Mouse (Mus musculus) limb, embryonic 12.5 days (tissue): ENCODE measurements at regions not wholly inside any gene's neighbourhood (a gene's known extent, or its start where the extent isn't known, plus 50 kb on each side); places are given as distances from the start of the nearest gene placed in this dataset.

Experiments used
- ATAC-seq: fragments of 200-750 bp; cut with Nextera tagmentation; 2 replicates; pipeline ENCODE4 v1.8.0; 2017; ENCODE audit warnings: low read depth, moderate TSS enrichment; ENCODE audit not compliant: insufficient number of reproducible peaks, insufficient read depth, low FRiP score, low TSS enrichment
- H3K27ac ChIP-seq: fragments of 300-500 bp; sonication (generic); 2 replicates; pipeline ENCODE4 v1.5.1; 2016; ENCODE audit warnings: mild to moderate bottlenecking, moderate library complexity
- H3K27me3 ChIP-seq: fragments of 300-500 bp; sonication (generic); 2 replicates; pipeline ENCODE4 v1.6.1; 2016; ENCODE audit warnings: mild to moderate bottlenecking, moderate library complexity
- H3K36me3 ChIP-seq: fragments of 300-500 bp; sonication (generic); 2 replicates; pipeline ENCODE4 v1.6.1; 2016; ENCODE audit warnings: mild to moderate bottlenecking, moderate library complexity
- H3K4me1 ChIP-seq: fragments of 300-500 bp; sonication (generic); replicated peaks from 2 replicates; pipeline ENCODE4 v1.6.1; 2016
- H3K4me2 ChIP-seq: fragments of 300-500 bp; sonication (generic); 2 replicates; pipeline ENCODE4 v1.6.1; 2016; ENCODE audit warnings: mild to moderate bottlenecking, moderate library complexity
- H3K4me3 ChIP-seq: fragments of 300-500 bp; sonication (generic); replicated peaks from 2 replicates; pipeline ENCODE4 v1.5.1; 2016; ENCODE audit warnings: mild to moderate bottlenecking
- H3K9ac ChIP-seq: fragments of 300-500 bp; sonication (generic); replicated peaks from 2 replicates; pipeline ENCODE4 v1.6.1; 2016; ENCODE audit warnings: mild to moderate bottlenecking, moderate library complexity
- H3K9me3 ChIP-seq: fragments of 300-500 bp; sonication (generic); 2 replicates; pipeline ENCODE4 v1.6.1; 2016; ENCODE audit warnings: mild to moderate bottlenecking, moderate library complexity
- WGBS: fragments of 180-500 bp; shearing (Covaris S2); methylation state at CpG from one replicate; pipeline ENCODE4 v1.1.7; 2016; 5-methylcytosine and 5-hydroxymethylcytosine counted together

- no peaks in the 10 kb centered on the region for H3K9me3 ChIP-seq
- H3K9ac ChIP-seq, result no peak overlapping the region
- WGBS, result 62% methylated on average over 2 of the region's 2 CpGs
- H3K27ac ChIP-seq, result no peak overlapping the region
- ATAC-seq, result no peak
- H3K36me3 ChIP-seq, result no peaks in the 10 kb centered on the region
- H3K27me3 ChIP-seq, result no peaks in the 10 kb centered on the region
- H3K4me1 ChIP-seq, result peaks cover 6% of the 10 kb centered on the region; the same call in 1 of the 2 replicates
- H3K4me3 ChIP-seq, result no peak overlapping the region
- no peak overlapping the region for H3K4me2 ChIP-seq
These were observed 131.1 kb downstream of the Otol1 start for GRCm38 (mm10) chr3:70138488-70138887.

GRCm38 (mm10) chr3:70138926-70139325, 131.5 kb downstream of the Otol1 start:
- no peak overlapping the region for H3K4me2 ChIP-seq
- no peak overlapping the region for H3K27ac ChIP-seq
- H3K9ac ChIP-seq, result no peak overlapping the region
- no peaks in the 10 kb centered on the region for H3K9me3 ChIP-seq
- no peaks in the 10 kb centered on the region for H3K36me3 ChIP-seq
- peaks cover 6% of the 10 kb centered on the region; the same call in 1 of the 2 replicates for H3K4me1 ChIP-seq
- ATAC-seq, result no peak
- no peak overlapping the region for H3K4me3 ChIP-seq
- no peaks in the 10 kb centered on the region for H3K27me3 ChIP-seq
- WGBS, result 51% methylated on average over 4 of the region's 4 CpGs

- 94% methylated on average over 1 of the region's 1 CpGs for WGBS
- H3K4me2 ChIP-seq, result no peak overlapping the region
- H3K9me3 ChIP-seq, result no peaks in the 10 kb centered on the region
- no peak overlapping the region for H3K9ac ChIP-seq
- no peak overlapping the region for H3K27ac ChIP-seq
- H3K27me3 ChIP-seq, result no peaks in the 10 kb centered on the region
- H3K4me3 ChIP-seq, result no peak overlapping the region
- no peaks in the 10 kb centered on the region for H3K4me1 ChIP-seq
- ATAC-seq, result no peak
- H3K36me3 ChIP-seq, result no peaks in the 10 kb centered on the region
These were observed 138.3 kb downstream of the Otol1 start for GRCm38 (mm10) chr3:70145728-70146127.

GRCm38 (mm10) chr3:70151156-70151555, 143.7 kb downstream of the Otol1 start:
- no peaks in the 10 kb centered on the region for H3K36me3 ChIP-seq
- H3K27me3 ChIP-seq, result no peaks in the 10 kb centered on the region
- H3K4me1 ChIP-seq, result peaks cover 5% of the 10 kb centered on the region; the same call in 1 of the 2 replicates
- H3K9me3 ChIP-seq, result no peaks in the 10 kb centered on the region
- no peak overlapping the region for H3K9ac ChIP-seq
- H3K4me2 ChIP-seq, result no peak overlapping the region
- no peak for ATAC-seq
- H3K27ac ChIP-seq, result no peak overlapping the region
- H3K4me3 ChIP-seq, result no peak overlapping the region
- WGBS, result 48% methylated on average over 5 of the region's 5 CpGs

- no peak for ATAC-seq
- no peak overlapping the region for H3K27ac ChIP-seq
- no peaks in the 10 kb centered on the region for H3K36me3 ChIP-seq
- no peak overlapping the region for H3K9ac ChIP-seq
- no peaks in the 10 kb centered on the region for H3K4me1 ChIP-seq
- no peak overlapping the region for H3K4me2 ChIP-seq
- WGBS, result 83% methylated on average over 9 of the region's 9 CpGs
- H3K27me3 ChIP-seq, result peaks cover 6% of the 10 kb centered on the region; the same call in 1 of the 2 replicates
- H3K4me3 ChIP-seq, result no peak overlapping the region
- H3K9me3 ChIP-seq, result no peaks in the 10 kb centered on the region
These were observed 152.6 kb downstream of the Otol1 start for GRCm38 (mm10) chr3:70160043-70160442.

- 51% methylated on average over 4 of the region's 4 CpGs for WGBS
- no peak overlapping the region for H3K4me3 ChIP-seq
- H3K9me3 ChIP-seq, result no peaks in the 10 kb centered on the region
- H3K27me3 ChIP-seq, result no peaks in the 10 kb centered on the region
- no peaks in the 10 kb centered on the region for H3K36me3 ChIP-seq
- no peak overlapping the region for H3K4me2 ChIP-seq
- no peak overlapping the region for H3K9ac ChIP-seq
- no peak overlapping the region for H3K27ac ChIP-seq
- ATAC-seq, result no peak
- no peaks in the 10 kb centered on the region for H3K4me1 ChIP-seq
These were observed 164.3 kb downstream of the Otol1 start for GRCm38 (mm10) chr3:70171667-70172066.

GRCm38 (mm10) chr3:70176391-70176790, 169.0 kb downstream of the Otol1 start:
- peak; percentile 52; the same call in 1 of the 2 replicates for ATAC-seq
- no peaks in the 10 kb centered on the region for H3K4me1 ChIP-seq
- H3K27ac ChIP-seq, result no peak overlapping the region
- no peak overlapping the region for H3K4me3 ChIP-seq
- H3K27me3 ChIP-seq, result no peaks in the 10 kb centered on the region
- no peak overlapping the region for H3K4me2 ChIP-seq
- 72% methylated on average over 1 of the region's 1 CpGs for WGBS
- no peak overlapping the region for H3K9ac ChIP-seq
- H3K36me3 ChIP-seq, result no peaks in the 10 kb centered on the region
- H3K9me3 ChIP-seq, result no peaks in the 10 kb centered on the region

GRCm38 (mm10) chr3:70181611-70182010, 174.2 kb downstream of the Otol1 start:
- no peaks in the 10 kb centered on the region for H3K36me3 ChIP-seq
- H3K27me3 ChIP-seq, result no peaks in the 10 kb centered on the region
- H3K4me3 ChIP-seq, result no peak overlapping the region
- no peak for ATAC-seq
- H3K9me3 ChIP-seq, result no peaks in the 10 kb centered on the region
- no peak overlapping the region for H3K27ac ChIP-seq
- no peak overlapping the region for H3K4me2 ChIP-seq
- 55% methylated on average over 3 of the region's 3 CpGs for whole genome bisulfite sequencing
- H3K4me1 ChIP-seq, result no peaks in the 10 kb centered on the region
- no peak overlapping the region for H3K9ac ChIP-seq

GRCm38 (mm10) chr3:70190741-70191140, 183.3 kb downstream of the Otol1 start:
- ATAC-seq, result no peak
- H3K4me1 ChIP-seq, result 0 out of 2 replicates have a peak, but pooled peaks cover 3% of the 10 kb centered on the region
- no peaks in the 10 kb centered on the region for H3K9me3 ChIP-seq
- no peak overlapping the region for H3K27ac ChIP-seq
- H3K27me3 ChIP-seq, result no peaks in the 10 kb centered on the region
- H3K9ac ChIP-seq, result no peak overlapping the region
- no peak overlapping the region for H3K4me3 ChIP-seq
- no peak overlapping the region for H3K4me2 ChIP-seq
- H3K36me3 ChIP-seq, result no peaks in the 10 kb centered on the region

- no peak for ATAC-seq
- 87% methylated on average over 3 of the region's 3 CpGs for WGBS
- Histone ChIP-seq H3K4me3 (no peak overlapping the region), H3K4me2 (no peak overlapping the region), H3K36me3 (no peaks in the 10 kb centered on the region), H3K27me3 (no peaks in the 10 kb centered on the region), H3K9ac (no peak overlapping the region), H3K27ac (no peak overlapping the region), H3K9me3 (no peaks in the 10 kb centered on the region), H3K4me1 (0 out of 2 replicates have a peak, but pooled peaks cover 3% of the 10 kb centered on the region)
These were observed 189.3 kb downstream of the Otol1 start for GRCm38 (mm10) chr3:70196671-70197070.

GRCm38 (mm10) chr3:70198890-70199289, 191.5 kb downstream of the Otol1 start:
- no peaks in the 10 kb centered on the region for H3K9me3 ChIP-seq
- H3K27ac ChIP-seq, result no peak overlapping the region
- no peak overlapping the region for H3K4me3 ChIP-seq
- no peaks in the 10 kb centered on the region for H3K36me3 ChIP-seq
- H3K9ac ChIP-seq, result no peak overlapping the region
- no peak overlapping the region for H3K4me2 ChIP-seq
- no peak for ATAC-seq
- 82% methylated on average over 3 of the region's 3 CpGs for WGBS
- H3K27me3 ChIP-seq, result no peaks in the 10 kb centered on the region
- H3K4me1 ChIP-seq, result 0 out of 2 replicates have a peak, but pooled peaks cover 3% of the 10 kb centered on the region

GRCm38 (mm10) chr3:70201334-70201943, 194.0 kb downstream of the Otol1 start:
- H3K4me3 ChIP-seq, result no peak overlapping the region
- ATAC-seq, result no peak
- no peak overlapping the region for H3K9ac ChIP-seq
- no peaks in the 10 kb centered on the region for H3K9me3 ChIP-seq
- WGBS, result 82% methylated on average over 3 of the region's 3 CpGs
- no peak overlapping the region for H3K4me2 ChIP-seq
- H3K36me3 ChIP-seq, result no peaks in the 10 kb centered on the region
- H3K27ac ChIP-seq, result no peak overlapping the region
- no peaks in the 10 kb centered on the region for H3K27me3 ChIP-seq
- H3K4me1 ChIP-seq, result 0 out of 2 replicates have a peak, but pooled peaks cover 3% of the 10 kb centered on the region
